Mouse (Mus musculus) gonadal fat pad, adult 2 months (tissue): Measurements from ENCODE around the gene Ipo8. TPM values are rescaled to one million over a fixed set of nuclear protein-coding genes. Genes with fewer than 3 reads are reported as not detected.

ENCODE experiments used
- DNase-seq: peaks from one replicate; pipeline ENCODE4 v3.0.0-alpha.2; 2012; ENCODE audit warnings: low read depth
- polyA plus RNA-seq: library from polyadenylated mRNA; depleted of rRNA; stranded (reverse); fragments of >200 nt; gene quantifications from 2 replicates; pipeline ENCODE4 v1.2.3, GENCODE M21; 2012; rRNA removed

Gene Ipo8
- polyA plus RNA-seq, 1 experiment = 11.0 TPM

DNA sequence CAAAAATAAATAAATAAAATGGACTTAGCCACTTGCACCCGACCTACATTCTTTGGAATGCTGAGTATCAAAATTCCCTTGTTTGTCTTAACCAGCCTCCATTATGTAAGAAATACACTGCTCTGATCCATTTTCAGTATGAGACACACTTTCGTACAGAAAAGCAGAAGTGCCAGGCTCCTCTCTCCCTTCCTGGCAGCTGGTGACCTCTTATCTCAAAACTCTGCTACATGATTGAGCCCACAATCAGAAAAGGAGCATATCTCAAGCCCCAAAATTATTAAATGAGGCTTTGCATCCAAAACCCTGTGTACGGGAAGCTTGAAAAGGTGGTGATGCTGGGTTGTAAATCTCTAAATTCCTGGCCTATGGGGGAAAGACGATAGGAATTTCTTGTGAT, 69.8 kb downstream of the Ipo8 start:
- DNase-seq = no peak

- DNase-seq = no peak
Observed at GRCm38 (mm10) chr6:148756535-148756934, 74.7 kb downstream of the Ipo8 start.

DNA sequence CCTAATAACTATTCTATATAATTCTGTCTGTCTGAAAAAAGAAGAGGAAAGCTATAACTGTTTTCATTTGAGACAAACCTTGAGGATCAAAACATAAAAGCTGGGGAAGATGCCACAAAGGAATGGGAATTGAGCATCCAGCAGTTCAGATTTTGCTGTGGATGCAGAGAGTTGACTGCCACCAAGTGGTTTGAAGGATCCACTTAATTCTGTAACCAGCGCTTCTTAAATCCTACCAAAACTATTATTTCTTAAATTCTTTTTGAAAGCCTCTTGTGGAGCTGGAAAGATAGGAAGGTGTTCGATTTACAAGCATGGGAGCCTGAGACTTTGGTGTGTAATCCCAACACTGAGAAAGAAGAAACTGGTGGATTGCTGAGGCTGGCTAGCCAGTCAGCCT, 79.9 kb downstream of the Ipo8 start:
- DNase-seq = no peak

GRCm38 (mm10) chr6:148750183-148750582, 81.1 kb downstream of the Ipo8 start:
- DNase-seq = no peak

DNA sequence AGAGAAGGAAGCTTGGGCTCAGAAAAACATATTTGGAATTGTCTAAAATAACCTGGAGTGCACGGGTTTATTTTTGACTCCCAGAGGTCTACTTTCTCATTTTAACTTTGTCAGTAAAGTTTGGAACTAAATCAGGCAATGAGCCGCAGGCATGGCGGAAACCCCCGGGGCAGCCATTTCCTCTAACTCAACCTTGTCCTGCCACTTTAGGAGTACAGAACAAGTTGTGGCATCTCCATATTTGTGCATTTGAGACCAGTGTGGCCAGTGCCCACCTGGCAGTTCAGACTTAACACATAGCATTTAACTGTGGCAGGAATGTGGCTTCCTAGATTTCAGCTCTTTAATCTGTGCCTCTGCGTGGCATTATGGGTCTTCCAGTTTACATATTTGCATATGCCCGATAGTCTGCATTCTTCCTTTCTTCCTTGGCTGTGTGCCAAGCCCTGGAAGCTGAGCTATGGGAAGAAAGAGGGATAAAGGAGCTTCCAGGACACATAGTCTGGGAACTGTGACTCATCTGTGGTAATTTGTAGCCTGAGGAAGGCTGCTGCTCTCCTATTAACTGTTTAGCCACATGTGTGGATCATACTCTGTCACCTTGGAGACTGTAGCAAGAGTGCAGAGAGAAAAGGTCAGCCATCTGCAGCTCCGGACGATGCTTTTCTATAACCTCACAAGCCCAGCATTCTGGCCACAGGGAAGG, 90.6 kb downstream of the Ipo8 start:
- DNase-seq = no peak

GRCm38 (mm10) chr6:148736390-148736789, 94.9 kb downstream of the Ipo8 start:
- no peak for DNase-seq

- DNase-seq = no peak
Observed at GRCm38 (mm10) chr6:148734012-148734411, 97.3 kb downstream of the Ipo8 start.

- no peak for DNase-seq
Observed at GRCm38 (mm10) chr6:148732920-148733319, 98.3 kb downstream of the Ipo8 start.

- no peak for DNase-seq
Observed at GRCm38 (mm10) chr6:148728571-148728970, 102.7 kb downstream of the Ipo8 start.

- DNase-seq = no peak
Observed at GRCm38 (mm10) chr6:148727871-148728524, 103.3 kb downstream of the Ipo8 start.

DNA sequence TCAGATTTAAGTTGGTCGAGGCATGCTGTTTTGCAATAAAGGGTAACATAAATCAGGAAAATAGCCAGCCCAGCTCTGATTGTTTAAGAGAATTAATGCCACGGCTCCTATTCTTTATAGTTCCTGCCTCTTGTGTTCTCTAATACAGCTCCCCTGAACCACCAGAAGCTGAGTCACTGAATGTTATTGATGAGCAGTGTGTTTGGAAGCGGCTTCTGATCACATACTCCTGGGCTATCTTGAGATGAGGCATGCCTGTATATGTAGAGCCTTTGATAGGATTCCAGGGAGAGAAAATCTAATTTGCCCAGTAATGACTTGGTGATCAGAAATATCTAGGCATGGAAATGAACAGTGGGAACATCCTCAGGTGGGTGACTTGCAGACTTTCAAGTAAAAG, 106.8 kb downstream of the Ipo8 start:
- no peak for DNase-seq

Other genes starting within 250 kb of the Ipo8 start
- 12.7 and 15.8 TPM in 2 replicates for gene Caprin2, start 64.8 kb upstream of the Ipo8 start, polyA plus RNA-seq
- gene Sinhcaf, start 115.0 kb upstream of the Ipo8 start, polyA plus RNA-seq = 3.6 and 5.3 TPM in 2 replicates